Mouse (Mus musculus) forebrain, embryonic 16.5 days (tissue): ENCODE data around the gene Sall1. TPM values are rescaled to one million over a fixed set of nuclear protein-coding genes. Genes with fewer than 3 reads are reported as not detected.
A peak's percentile ranks its signal among the peaks of the same experiment; 100 is the strongest.

Experiments used
- ATAC-seq: fragments of 200-750 bp; cut with Nextera tagmentation; 2 replicates; pipeline ENCODE4 v1.8.0; 2017; ENCODE audit warnings: mild to moderate bottlenecking, moderate library complexity
- H3K27ac ChIP-seq: fragments of 300-500 bp; sonication (generic); 2 replicates; pipeline ENCODE4 v1.5.1; 2014; ENCODE audit warnings: low read length, control low read depth
- H3K27me3 ChIP-seq: fragments of 300-500 bp; sonication (generic); replicated peaks from 2 replicates; pipeline ENCODE4 v1.6.1; 2014; ENCODE audit warnings: low read length; ENCODE audit not compliant: control insufficient read depth, insufficient read depth
- H3K36me3 ChIP-seq: fragments of 300-500 bp; sonication (generic); 2 replicates; pipeline ENCODE4 v1.6.1; 2014; ENCODE audit not compliant: control insufficient read depth, insufficient read depth
- H3K4me1 ChIP-seq: fragments of 300-500 bp; sonication (generic); replicated peaks from 2 replicates; pipeline ENCODE4 v1.6.1; 2014; ENCODE audit warnings: low read length; ENCODE audit not compliant: control insufficient read depth, insufficient read depth
- H3K4me2 ChIP-seq: fragments of 300-500 bp; sonication (generic); 2 replicates; pipeline ENCODE4 v1.6.1; 2014; ENCODE audit warnings: mild to moderate bottlenecking, low read length, control low read depth
- H3K4me3 ChIP-seq: fragments of 300-500 bp; sonication (generic); replicated peaks from 2 replicates; pipeline ENCODE4 v1.5.1; 2014; ENCODE audit warnings: mild to moderate bottlenecking, low read length, control low read depth
- H3K9ac ChIP-seq: fragments of 300-500 bp; sonication (generic); replicated peaks from 2 replicates; pipeline ENCODE4 v1.6.1; 2014; ENCODE audit warnings: low read depth, low read length, control low read depth
- H3K9me3 ChIP-seq: fragments of 300-500 bp; sonication (generic); 2 replicates; pipeline ENCODE4 v1.6.1; 2016; ENCODE audit warnings: low read length; ENCODE audit not compliant: control insufficient read depth
- WGBS: fragments of 180-500 bp; shearing (Covaris S2); extraction: QIAGEN DNeasy Blood & Tissue Kit; methylation state at CpG from one replicate; pipeline ENCODE4 v1.1.7; 2014; 5-methylcytosine and 5-hydroxymethylcytosine counted together
- polyA plus RNA-seq: library from polyadenylated mRNA; unstranded; fragments of >200 nt; fragmentation: Nextera tagmentation; extraction: Ambion mirVana; gene quantifications from 2 replicates; pipeline ENCODE4 v1.2.1, GENCODE M21; 2015

Gene Sall1
- polyA plus RNA-seq, 1 experiment from 2014 or later: 12.5 TPM

DNA sequence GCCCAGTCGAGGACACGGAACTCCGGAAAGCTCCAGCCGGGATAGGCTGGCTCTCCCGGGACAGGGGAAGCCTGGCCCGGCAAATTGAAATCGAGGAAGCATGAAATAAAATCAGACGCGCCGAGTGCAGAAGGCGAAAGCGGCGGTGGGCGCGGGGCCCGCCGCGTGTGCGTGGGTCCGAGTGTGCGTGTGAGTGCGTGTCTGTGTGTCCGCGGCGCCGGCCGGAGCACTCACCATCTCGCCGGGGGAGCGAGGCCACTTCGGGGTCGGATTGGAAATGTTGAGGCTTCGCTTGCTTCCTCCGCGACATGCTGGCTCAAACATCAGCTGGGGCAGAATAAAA, 1.9 kb downstream of the Sall1 start:
- no peaks in the 10 kb centered on the region for H3K27me3 ChIP-seq
- no peaks in the 10 kb centered on the region for H3K36me3 ChIP-seq
- H3K27ac ChIP-seq: peak overlapping the region; percentile 93
- under 1% methylated on average over 35 of the region's 35 CpGs for WGBS
- H3K4me3 ChIP-seq: peak overlapping the region; percentile 67
- H3K4me1 ChIP-seq: peaks cover 68% of the 10 kb centered on the region
- peak overlapping the region; percentile 91 for H3K4me2 ChIP-seq
- H3K9me3 ChIP-seq: no peaks in the 10 kb centered on the region
- no peak for ATAC-seq
- peak overlapping the region; percentile 83 for H3K9ac ChIP-seq

DNA sequence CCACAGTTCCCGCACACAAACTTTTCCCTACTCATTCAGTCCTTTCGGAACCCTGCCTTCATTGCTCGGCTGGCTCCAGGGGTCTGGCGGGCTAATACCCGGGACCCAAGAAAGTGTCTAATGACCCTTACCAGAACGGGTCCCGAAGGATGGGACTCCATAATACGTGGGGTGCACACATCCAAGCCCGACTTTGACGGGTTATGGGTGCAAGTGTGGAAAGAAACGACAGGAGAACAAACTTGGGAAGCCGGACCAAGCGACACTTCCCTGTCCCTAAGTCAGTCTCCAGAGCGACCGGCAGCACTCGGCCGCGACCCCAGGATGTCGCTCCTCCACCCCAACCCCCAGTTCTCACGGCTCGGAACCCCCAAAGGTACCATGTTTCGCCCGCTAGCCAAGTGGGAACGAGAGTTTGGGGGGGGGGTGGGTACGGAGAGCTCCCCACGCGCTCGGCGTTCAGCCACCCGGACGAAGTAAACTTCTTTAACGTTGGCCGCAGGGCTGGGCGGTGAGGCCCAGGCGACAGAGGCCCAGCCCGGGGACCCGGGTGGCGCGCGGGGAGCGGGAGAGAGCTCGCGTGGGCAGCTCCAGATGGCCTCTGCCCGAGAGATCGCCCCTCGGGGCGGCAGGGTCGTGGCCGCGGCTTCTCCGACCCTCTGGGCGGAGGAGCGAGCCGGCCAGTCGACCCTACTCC, 2.4 kb downstream of the Sall1 start:
- Histone ChIP-seq H3K9ac (peak overlapping the region; percentile 83), H3K36me3 (no peaks in the 10 kb centered on the region), H3K4me3 (peak overlapping the region; percentile 67), H3K9me3 (no peaks in the 10 kb centered on the region), H3K4me2 (peak overlapping the region; percentile 91), H3K27ac (peak overlapping the region; percentile 93), H3K27me3 (no peaks in the 10 kb centered on the region), H3K4me1 (peaks cover 69% of the 10 kb centered on the region)
- no peak for ATAC-seq
- WGBS: under 1% methylated on average over 52 of the region's 55 CpGs

DNA sequence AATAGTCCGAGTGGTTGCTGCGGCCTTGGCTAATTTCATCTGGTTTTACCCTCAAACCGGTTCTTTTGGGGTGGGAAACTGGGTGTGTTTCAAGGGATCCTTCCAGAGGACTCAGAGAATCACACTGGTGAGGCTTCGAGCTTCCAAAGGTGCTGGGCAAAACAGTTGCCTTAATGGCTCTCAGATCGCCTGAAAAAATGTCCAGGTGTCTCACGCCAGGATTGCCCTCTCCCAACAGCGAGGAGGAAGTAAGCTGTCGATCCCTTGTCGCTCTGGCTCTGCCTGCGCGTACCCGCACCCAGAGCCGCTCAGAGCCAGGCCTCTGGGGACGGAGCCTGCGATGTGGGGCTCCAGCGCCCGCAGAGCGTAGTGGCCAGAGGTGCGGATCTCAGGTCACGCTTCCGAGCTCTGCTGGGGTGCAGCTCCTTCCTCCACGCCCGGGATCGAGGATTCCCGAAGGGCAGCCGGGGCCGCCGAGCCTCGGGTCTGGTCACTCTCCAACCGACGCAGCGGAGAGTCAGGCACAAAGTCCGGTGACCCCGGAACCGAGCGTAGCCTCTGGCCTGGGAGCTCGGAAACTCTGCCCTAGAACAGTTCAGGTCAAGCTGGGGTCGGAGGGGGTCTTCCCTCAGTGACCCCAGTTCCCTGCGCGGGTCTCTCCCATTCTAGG, 3.1 kb downstream of the Sall1 start:
- peaks cover 69% of the 10 kb centered on the region for H3K4me1 ChIP-seq
- H3K4me2 ChIP-seq: peak overlapping the region; percentile 91
- 1% methylated on average over 40 of the region's 40 CpGs for WGBS

DNA sequence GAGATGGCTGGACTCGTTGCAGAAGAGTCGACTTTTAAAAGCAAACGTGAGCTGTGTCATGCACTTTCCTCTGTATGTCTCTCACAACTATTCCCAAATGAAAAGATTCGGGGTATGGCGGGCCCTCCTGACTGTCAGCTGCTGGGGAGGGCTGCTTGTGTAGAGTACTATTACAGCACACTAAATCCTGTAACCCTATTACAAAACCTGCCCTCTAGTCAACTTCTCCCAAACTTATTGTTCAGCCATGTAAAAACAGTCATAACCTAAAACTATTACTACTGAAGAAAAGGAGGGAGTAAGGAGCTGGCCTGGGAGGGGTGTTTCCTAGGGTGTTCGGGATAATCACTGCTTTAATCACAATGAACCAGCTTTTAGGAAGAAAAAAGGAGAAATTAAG, 4.1 kb downstream of the Sall1 start:
- no peak overlapping the region for H3K27ac ChIP-seq
- no peak for ATAC-seq
- H3K4me1 ChIP-seq: peaks cover 61% of the 10 kb centered on the region
- peak overlapping the region; percentile 45; the same call in 1 of the 2 replicates for H3K9ac ChIP-seq
- H3K4me3 ChIP-seq: peak overlapping the region; percentile 30
- H3K9me3 ChIP-seq: no peaks in the 10 kb centered on the region
- no peaks in the 10 kb centered on the region for H3K36me3 ChIP-seq
- peak overlapping the region; percentile 51 for H3K4me2 ChIP-seq
- no peaks in the 10 kb centered on the region for H3K27me3 ChIP-seq
- WGBS: 8% methylated on average over 6 of the region's 6 CpGs

More for the DNA sequence above, 3.1 kb downstream of the Sall1 start:
- H3K9ac ChIP-seq: peak overlapping the region; percentile 83
- no peak for ATAC-seq
- no peaks in the 10 kb centered on the region for H3K27me3 ChIP-seq
- H3K9me3 ChIP-seq: no peaks in the 10 kb centered on the region
- peak overlapping the region; percentile 93 for H3K27ac ChIP-seq
- H3K36me3 ChIP-seq: no peaks in the 10 kb centered on the region
- H3K4me3 ChIP-seq: peak overlapping the region; percentile 67

DNA sequence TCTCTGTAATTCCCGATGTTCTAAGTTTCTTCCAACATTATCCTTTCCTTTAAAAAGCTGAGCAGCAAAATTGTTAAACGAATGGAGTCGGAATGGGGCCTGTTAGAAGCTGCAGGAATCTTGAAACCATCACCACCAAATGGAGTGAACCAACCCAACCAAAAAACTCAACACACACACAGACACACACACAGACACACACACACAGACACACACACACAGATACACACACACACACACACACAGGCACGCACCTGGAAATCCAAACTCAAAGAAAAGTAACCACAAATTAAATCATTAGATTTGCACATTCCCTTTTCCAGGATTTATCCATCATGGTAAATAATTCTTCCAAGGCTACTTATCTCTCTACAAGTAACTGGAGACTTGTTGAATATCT, 5.0 kb downstream of the Sall1 start:
- no peaks in the 10 kb centered on the region for H3K9me3 ChIP-seq
- H3K4me2 ChIP-seq: peak overlapping the region; percentile 36; the same call in 1 of the 2 replicates
- H3K9ac ChIP-seq: 0 out of 2 replicates have a peak overlapping the region, but pooled peaks have one; percentile 18
- H3K4me1 ChIP-seq: peaks cover 56% of the 10 kb centered on the region
- H3K36me3 ChIP-seq: no peaks in the 10 kb centered on the region
- peak overlapping the region; percentile 26 for H3K4me3 ChIP-seq
- ATAC-seq: no peak
- no peak overlapping the region for H3K27ac ChIP-seq
- no peaks in the 10 kb centered on the region for H3K27me3 ChIP-seq
- WGBS: 19% methylated on average over 4 of the region's 4 CpGs

DNA sequence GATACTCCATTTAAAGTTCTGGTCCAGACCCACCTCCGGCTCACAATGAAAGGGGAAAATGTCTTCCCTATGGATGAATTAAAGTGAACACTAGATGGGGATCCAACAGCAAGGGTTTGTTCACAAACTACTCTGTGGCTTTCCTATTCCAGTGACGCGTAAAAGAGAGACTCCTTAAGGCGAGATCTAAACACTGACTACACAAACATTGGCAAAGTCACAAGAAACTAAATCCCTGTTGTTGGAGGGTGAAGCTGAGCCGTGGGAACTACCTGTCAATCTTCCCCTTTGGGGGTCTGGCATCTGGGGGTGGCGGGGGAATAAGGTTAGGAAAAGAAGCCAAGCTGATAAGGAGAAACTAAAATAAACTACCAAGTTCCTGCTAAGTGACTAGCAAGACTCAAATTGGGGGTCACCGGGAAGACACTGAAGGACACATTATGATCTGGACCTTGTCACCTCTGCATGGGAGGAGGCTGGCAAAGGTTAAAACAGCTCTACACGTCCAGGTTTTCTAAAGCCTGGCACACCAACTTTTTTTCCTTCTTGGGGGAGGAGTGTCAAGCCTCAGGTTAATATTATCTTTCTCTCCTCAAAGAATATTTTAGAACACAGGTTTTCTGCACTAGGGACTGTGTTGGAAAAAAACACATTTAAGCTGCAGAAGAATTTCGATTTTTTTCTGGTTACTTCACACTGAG, 6.3 kb downstream of the Sall1 start:
- peak overlapping the region; percentile 24 for H3K4me2 ChIP-seq
- peak overlapping the region; percentile 18 for H3K4me3 ChIP-seq
- H3K9ac ChIP-seq: 0 out of 2 replicates have a peak overlapping the region, but pooled peaks have one; percentile 2
- no peaks in the 10 kb centered on the region for H3K9me3 ChIP-seq
- no peak overlapping the region; the same call in 1 of the 2 replicates for H3K27ac ChIP-seq
- H3K36me3 ChIP-seq: no peaks in the 10 kb centered on the region; the same call in 1 of the 2 replicates
- peaks cover 45% of the 10 kb centered on the region for H3K4me1 ChIP-seq
- 5% methylated on average over 9 of the region's 9 CpGs for WGBS
- ATAC-seq: peak; percentile 32; the same call in 1 of the 2 replicates
- H3K27me3 ChIP-seq: no peaks in the 10 kb centered on the region

DNA sequence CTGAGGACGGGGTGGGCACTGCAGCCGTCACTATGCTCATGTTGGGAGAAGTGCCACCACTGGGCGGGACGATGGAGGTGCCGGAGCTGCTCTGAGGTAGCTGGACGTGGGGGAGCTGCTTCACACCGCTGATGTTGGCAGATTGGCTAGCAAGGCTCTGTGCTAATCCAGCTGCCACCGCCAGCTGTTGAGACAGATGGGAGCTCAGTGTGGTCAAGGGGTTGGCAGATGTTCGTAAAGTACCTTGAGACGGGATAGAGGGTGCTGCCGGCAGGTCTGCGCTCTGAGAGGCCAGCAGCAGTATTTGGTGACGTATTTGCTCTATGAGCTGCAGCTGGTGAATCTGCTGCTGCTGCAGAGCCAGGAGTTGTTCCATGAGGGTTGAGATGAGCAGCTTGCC, 11.6 kb downstream of the Sall1 start:
- H3K4me1 ChIP-seq: peaks cover 23% of the 10 kb centered on the region
- no peak overlapping the region for H3K9ac ChIP-seq
- no peaks in the 10 kb centered on the region for H3K27me3 ChIP-seq
- H3K4me3 ChIP-seq: no peak overlapping the region
- 84% methylated on average over 13 of the region's 13 CpGs for WGBS
- no peaks in the 10 kb centered on the region; the same call in 1 of the 2 replicates for H3K36me3 ChIP-seq
- no peak for ATAC-seq
- H3K27ac ChIP-seq: no peak overlapping the region
- no peaks in the 10 kb centered on the region for H3K9me3 ChIP-seq
- H3K4me2 ChIP-seq: no peak overlapping the region

DNA sequence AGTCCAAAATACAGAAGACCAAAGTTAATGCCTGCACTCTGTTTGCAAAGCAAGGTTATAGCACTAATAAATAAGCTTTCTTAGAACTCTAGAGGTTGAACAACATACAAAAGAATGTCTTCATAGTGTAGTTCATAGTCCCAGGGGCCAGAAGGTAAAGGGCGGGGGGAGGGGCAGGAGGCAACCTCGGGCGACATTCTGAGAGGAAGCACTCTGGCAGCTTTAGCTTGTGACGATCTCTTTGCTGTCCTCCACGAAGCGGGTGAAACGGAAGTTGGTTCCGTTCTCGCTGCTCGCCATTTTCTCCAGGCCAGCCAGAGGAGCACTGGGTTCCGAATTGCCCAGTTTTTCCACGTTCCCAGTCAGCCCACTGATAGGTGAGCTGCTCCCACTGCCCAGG, 15.8 kb downstream of the Sall1 start:
- Histone ChIP-seq H3K9ac (no peak overlapping the region), H3K27me3 (no peaks in the 10 kb centered on the region), H3K9me3 (no peaks in the 10 kb centered on the region), H3K4me3 (no peak overlapping the region), H3K36me3 (no peaks in the 10 kb centered on the region; the same call in 1 of the 2 replicates), H3K27ac (no peak overlapping the region), H3K4me1 (peaks cover 15% of the 10 kb centered on the region), H3K4me2 (no peak overlapping the region)
- ATAC-seq: no peak
- WGBS: 60% methylated on average over 12 of the region's 12 CpGs

DNA sequence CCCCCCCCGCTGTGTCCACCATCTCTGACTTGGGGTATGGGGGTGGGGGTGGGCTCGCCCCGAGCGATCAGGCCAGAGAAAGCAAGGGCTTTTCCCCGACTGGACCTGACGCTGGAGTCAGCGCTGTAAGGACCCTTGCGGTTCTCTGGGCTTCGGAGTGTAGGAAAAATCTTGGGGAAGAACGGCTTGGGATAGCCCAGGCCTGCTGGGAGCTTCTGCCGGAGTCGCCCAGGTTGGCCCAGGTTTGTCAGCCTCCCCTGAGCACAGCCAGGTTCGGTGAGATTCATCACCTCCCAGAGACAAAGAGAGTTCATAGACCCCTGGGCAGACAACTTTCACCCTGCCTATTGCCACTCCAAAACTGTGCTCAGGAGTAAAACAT, 17.8 kb downstream of the Sall1 start:
- H3K9ac ChIP-seq: peak overlapping the region; percentile 61
- no peaks in the 10 kb centered on the region for H3K9me3 ChIP-seq
- H3K4me3 ChIP-seq: peak overlapping the region; percentile 43
- peak; percentile 32 for ATAC-seq
- WGBS: 7% methylated on average over 12 of the region's 13 CpGs
- no peaks in the 10 kb centered on the region for H3K36me3 ChIP-seq
- H3K27me3 ChIP-seq: no peaks in the 10 kb centered on the region
- H3K4me2 ChIP-seq: peak overlapping the region; percentile 72
- H3K27ac ChIP-seq: no peak overlapping the region
- peaks cover 15% of the 10 kb centered on the region for H3K4me1 ChIP-seq
